Mouse (Mus musculus): ENCODE results near the gene A4gnt. TPM values are rescaled to one million over a fixed set of nuclear protein-coding genes. Genes with fewer than 3 reads are reported as not detected.
"Not testable (repeated sequence)": the region's sequence is repeated elsewhere in the genome, so short reads cannot be mapped to it uniquely, and the experiment has no call there.

Gene A4gnt
- polyA plus RNA-seq, 1 experiment from 2014 or later: not detected

- no peaks in the 10 kb centered on the region for H3K36me3 ChIP-seq (ENCODE audit: control insufficient read depth, insufficient read depth, low read length)
- 85% methylated on average over 8 of the region's 8 CpGs for WGBS
- H3K9me3 ChIP-seq (ENCODE audit: control insufficient read depth, low read length): no peaks in the 10 kb centered on the region
- no peak overlapping the region for H3K4me3 ChIP-seq (ENCODE audit: low read length)
- H3K4me1 ChIP-seq (ENCODE audit: control insufficient read depth, insufficient read depth, low read depth, low read length): no peaks in the 10 kb centered on the region
- H3K27me3 ChIP-seq (replicated peaks; ENCODE audit: control insufficient read depth, insufficient read depth, low read length): no peaks in the 10 kb centered on the region
- H3K9ac ChIP-seq (ENCODE audit: low read depth, low read length): no peak overlapping the region
- H3K4me2 ChIP-seq (ENCODE audit: low read length): no peak overlapping the region
- no peak overlapping the region for H3K27ac ChIP-seq (ENCODE audit: low read depth, low read length)
- no peak for ATAC-seq
Measured at GRCm38 (mm10) chr9:99591144-99591543, 21.2 kb upstream of the A4gnt start.

GRCm38 (mm10) chr9:99599127-99599526, 13.2 kb upstream of the A4gnt start:
- ATAC-seq; H3K4me2 ChIP-seq (ENCODE audit: low read length); H3K36me3 ChIP-seq (ENCODE audit: control insufficient read depth, insufficient read depth, low read length); H3K9ac ChIP-seq (ENCODE audit: low read depth, low read length); H3K9me3 ChIP-seq (ENCODE audit: control insufficient read depth, low read length); H3K27me3 ChIP-seq (replicated peaks; ENCODE audit: control insufficient read depth, insufficient read depth, low read length); H3K4me1 ChIP-seq (ENCODE audit: control insufficient read depth, insufficient read depth, low read depth, low read length); H3K27ac ChIP-seq (ENCODE audit: low read depth, low read length); H3K4me3 ChIP-seq (ENCODE audit: low read length): not testable (repeated sequence)
- WGBS: 94% methylated on average over 6 of the region's 6 CpGs

DNA sequence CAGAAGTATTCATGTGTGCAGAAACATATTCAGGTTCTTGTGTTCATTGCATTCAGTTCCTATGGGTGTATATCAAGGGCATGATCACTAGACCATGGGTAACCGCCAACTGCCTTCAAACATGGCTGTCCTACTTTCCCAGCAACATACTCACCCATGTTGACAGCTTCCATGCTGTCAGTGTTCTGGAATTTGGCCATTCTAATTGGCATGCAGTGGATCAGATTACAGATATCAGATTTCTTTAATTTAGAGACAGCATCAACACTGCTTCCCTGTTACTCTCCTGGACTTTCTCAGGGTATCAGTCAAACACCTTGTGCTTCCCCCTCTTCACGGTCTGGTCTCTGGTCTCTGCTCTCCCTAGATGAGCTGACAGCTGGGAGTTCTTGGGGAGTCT, 8.7 kb upstream of the A4gnt start:
- Histone ChIP-seq H3K4me3 (ENCODE audit: low read length) (no peak overlapping the region), H3K9ac (ENCODE audit: low read depth, low read length) (no peak overlapping the region), H3K27ac (ENCODE audit: low read depth, low read length) (no peak overlapping the region), H3K36me3 (ENCODE audit: control insufficient read depth, insufficient read depth, low read length) (no peaks in the 10 kb centered on the region), H3K4me2 (ENCODE audit: low read length) (no peak overlapping the region), H3K4me1 (ENCODE audit: control insufficient read depth, insufficient read depth, low read depth, low read length) (no peaks in the 10 kb centered on the region), H3K9me3 (ENCODE audit: control insufficient read depth, low read length) (no peaks in the 10 kb centered on the region), H3K27me3 (replicated peaks; ENCODE audit: control insufficient read depth, insufficient read depth, low read length) (no peaks in the 10 kb centered on the region)
- 76% methylated on average over 2 of the region's 2 CpGs for WGBS
- ATAC-seq: no peak

DNA sequence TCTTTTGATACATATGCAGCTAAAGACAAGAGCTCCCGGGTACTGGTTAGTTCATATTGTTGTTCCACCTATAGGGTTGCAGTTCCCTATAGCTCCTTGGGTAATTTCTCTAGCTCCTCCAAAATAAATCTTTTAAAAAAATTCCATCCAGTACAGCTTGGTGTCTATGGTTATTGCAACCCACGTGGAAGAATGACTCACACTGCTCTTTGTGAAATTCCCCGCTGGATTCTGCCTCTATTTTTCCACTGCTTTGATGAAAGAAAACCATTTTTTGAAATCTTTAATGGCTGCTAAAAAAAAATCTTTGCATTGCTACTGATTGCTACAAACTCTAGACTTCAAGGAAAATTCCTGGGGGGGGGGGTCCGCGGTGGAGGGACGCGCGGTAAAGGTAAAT, 7.4 kb downstream of the A4gnt start:
- Histone ChIP-seq H3K4me2 (ENCODE audit: low read length) (no peak overlapping the region), H3K27ac (ENCODE audit: low read depth, low read length) (no peak overlapping the region), H3K27me3 (replicated peaks; ENCODE audit: control insufficient read depth, insufficient read depth, low read length) (no peaks in the 10 kb centered on the region), H3K4me3 (ENCODE audit: low read length) (no peak overlapping the region), H3K36me3 (ENCODE audit: control insufficient read depth, insufficient read depth, low read length) (no peaks in the 10 kb centered on the region), H3K4me1 (ENCODE audit: control insufficient read depth, insufficient read depth, low read depth, low read length) (no peaks in the 10 kb centered on the region), H3K9ac (ENCODE audit: low read depth, low read length) (no peak overlapping the region), H3K9me3 (ENCODE audit: control insufficient read depth, low read length) (no peaks in the 10 kb centered on the region)
- ATAC-seq: no peak
- 92% methylated on average over 7 of the region's 8 CpGs for whole genome bisulfite sequencing

DNA sequence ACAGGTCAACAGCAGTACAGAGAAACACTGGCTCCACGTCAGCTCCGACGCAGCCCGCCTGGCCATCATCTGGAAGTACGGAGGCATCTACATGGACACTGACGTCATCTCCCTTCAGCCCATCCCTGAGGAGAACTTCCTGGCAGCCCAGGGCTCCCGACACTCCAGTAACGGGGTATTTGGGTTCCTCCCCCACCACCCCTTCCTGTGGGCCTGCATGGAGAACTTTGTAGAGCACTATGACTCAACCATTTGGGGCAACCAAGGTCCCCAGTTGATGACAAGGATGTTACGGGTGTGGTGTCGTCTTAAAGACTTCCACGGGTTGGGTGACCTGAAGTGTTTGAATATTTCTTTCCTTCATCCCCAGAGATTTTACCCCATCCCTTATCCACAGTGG, 7.9 kb downstream of the A4gnt start:
- Histone ChIP-seq H3K27ac (ENCODE audit: low read depth, low read length) (no peak overlapping the region), H3K9me3 (ENCODE audit: control insufficient read depth, low read length) (no peaks in the 10 kb centered on the region), H3K4me2 (ENCODE audit: low read length) (no peak overlapping the region), H3K27me3 (replicated peaks; ENCODE audit: control insufficient read depth, insufficient read depth, low read length) (no peaks in the 10 kb centered on the region), H3K4me1 (ENCODE audit: control insufficient read depth, insufficient read depth, low read depth, low read length) (no peaks in the 10 kb centered on the region), H3K4me3 (ENCODE audit: low read length) (no peak overlapping the region), H3K9ac (ENCODE audit: low read depth, low read length) (no peak overlapping the region), H3K36me3 (ENCODE audit: control insufficient read depth, insufficient read depth, low read length) (no peaks in the 10 kb centered on the region)
- no peak for ATAC-seq
- WGBS: 89% methylated on average over 11 of the region's 11 CpGs

DNA sequence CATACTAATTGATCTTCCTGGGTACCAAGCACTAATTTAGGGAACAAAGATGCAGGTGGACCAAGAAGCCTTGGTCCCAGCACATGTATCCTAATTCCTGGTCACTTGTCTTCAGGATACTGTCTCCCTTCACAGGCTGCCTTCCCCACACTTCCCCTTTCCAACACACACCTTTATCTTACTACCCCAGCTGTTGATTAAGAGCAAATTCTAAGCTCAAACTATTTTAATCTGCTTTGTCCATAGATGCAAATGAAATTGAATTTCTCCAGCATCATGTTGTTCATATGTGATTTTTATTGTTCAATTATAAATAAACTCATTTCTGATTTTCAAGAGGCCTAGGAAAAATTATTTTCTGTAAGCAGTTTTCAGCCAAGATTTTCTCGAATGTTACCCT, 9.7 kb downstream of the A4gnt start:
- Histone ChIP-seq H3K4me1 (ENCODE audit: control insufficient read depth, insufficient read depth, low read depth, low read length) (no peaks in the 10 kb centered on the region), H3K9me3 (ENCODE audit: control insufficient read depth, low read length) (no peaks in the 10 kb centered on the region), H3K27me3 (replicated peaks; ENCODE audit: control insufficient read depth, insufficient read depth, low read length) (no peaks in the 10 kb centered on the region), H3K4me3 (ENCODE audit: low read length) (no peak overlapping the region), H3K9ac (ENCODE audit: low read depth, low read length) (no peak overlapping the region), H3K4me2 (ENCODE audit: low read length) (no peak overlapping the region), H3K36me3 (ENCODE audit: control insufficient read depth, insufficient read depth, low read length) (no peaks in the 10 kb centered on the region), H3K27ac (ENCODE audit: low read depth, low read length) (no peak overlapping the region)
- WGBS: 84% methylated on average over 1 of the region's 1 CpGs
- no peak for ATAC-seq

- no peaks in the 10 kb centered on the region for H3K9me3 ChIP-seq (ENCODE audit: control insufficient read depth, low read length)
- no peaks in the 10 kb centered on the region for H3K36me3 ChIP-seq (ENCODE audit: control insufficient read depth, insufficient read depth, low read length)
- 56% methylated on average over 2 of the region's 2 CpGs for WGBS
- no peak overlapping the region for H3K9ac ChIP-seq (ENCODE audit: low read depth, low read length)
- no peak for ATAC-seq
- H3K27me3 ChIP-seq (replicated peaks; ENCODE audit: control insufficient read depth, insufficient read depth, low read length): no peaks in the 10 kb centered on the region
- no peak overlapping the region for H3K27ac ChIP-seq (ENCODE audit: low read depth, low read length)
- H3K4me2 ChIP-seq (ENCODE audit: low read length): no peak overlapping the region
- no peaks in the 10 kb centered on the region for H3K4me1 ChIP-seq (ENCODE audit: control insufficient read depth, insufficient read depth, low read depth, low read length)
- no peak overlapping the region for H3K4me3 ChIP-seq (ENCODE audit: low read length)
Measured at GRCm38 (mm10) chr9:99622966-99623365, 10.7 kb downstream of the A4gnt start.

DNA sequence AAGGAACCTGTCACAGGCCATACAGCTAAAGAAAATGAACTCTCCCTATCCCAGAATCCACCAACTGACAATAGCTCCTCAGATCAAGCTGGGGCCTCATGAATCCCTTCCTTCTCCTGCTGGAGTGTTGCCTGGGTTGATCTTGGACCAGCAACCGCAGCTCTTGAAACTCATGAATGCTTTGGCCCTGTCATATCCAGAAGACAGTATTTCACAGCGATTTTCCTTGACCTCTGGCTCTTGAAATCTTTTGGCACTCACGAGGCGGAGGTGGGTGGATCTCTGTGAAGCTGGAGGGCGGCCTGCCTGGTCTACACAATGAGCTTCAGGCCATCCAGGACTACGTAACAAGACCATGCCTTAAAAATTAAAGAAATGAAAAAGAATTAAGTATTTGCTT, 11.8 kb downstream of the A4gnt start:
- no peak for ATAC-seq

GRCm38 (mm10) chr9:99628581-99628980, 16.3 kb downstream of the A4gnt start:
- Histone ChIP-seq H3K4me2 (ENCODE audit: low read length) (peak overlapping the region; percentile 64), H3K4me1 (ENCODE audit: control insufficient read depth, insufficient read depth, low read depth, low read length) (peaks cover 21% of the 10 kb centered on the region), H3K27ac (ENCODE audit: low read depth, low read length) (peak overlapping the region; percentile 85), H3K27me3 (replicated peaks; ENCODE audit: control insufficient read depth, insufficient read depth, low read length) (no peaks in the 10 kb centered on the region), H3K9me3 (ENCODE audit: control insufficient read depth, low read length) (no peaks in the 10 kb centered on the region), H3K9ac (ENCODE audit: low read depth, low read length) (peak overlapping the region; percentile 79; the same call in 1 of the 2 replicates), H3K4me3 (ENCODE audit: low read length) (no peak overlapping the region), H3K36me3 (ENCODE audit: control insufficient read depth, insufficient read depth, low read length) (no peaks in the 10 kb centered on the region)
- WGBS: 57% methylated on average over 4 of the region's 4 CpGs
- ATAC-seq: no peak

More for the DNA sequence above, 11.8 kb downstream of the A4gnt start:
- H3K9me3 ChIP-seq (ENCODE audit: control insufficient read depth, low read length): no peaks in the 10 kb centered on the region
- no peak overlapping the region for H3K9ac ChIP-seq (ENCODE audit: low read depth, low read length)
- H3K27me3 ChIP-seq (replicated peaks; ENCODE audit: control insufficient read depth, insufficient read depth, low read length): no peaks in the 10 kb centered on the region
- no peaks in the 10 kb centered on the region for H3K36me3 ChIP-seq (ENCODE audit: control insufficient read depth, insufficient read depth, low read length)
- H3K4me1 ChIP-seq (ENCODE audit: control insufficient read depth, insufficient read depth, low read depth, low read length): peaks cover 4% of the 10 kb centered on the region
- 74% methylated on average over 6 of the region's 6 CpGs for WGBS
- H3K27ac ChIP-seq (ENCODE audit: low read depth, low read length): no peak overlapping the region
- no peak overlapping the region for H3K4me3 ChIP-seq (ENCODE audit: low read length)
- H3K4me2 ChIP-seq (ENCODE audit: low read length): no peak overlapping the region

Data from hindbrain, embryonic 16.5 days (tissue).